Mouse (Mus musculus): Measurements from ENCODE around the gene Ctdspl. TPM values are rescaled to one million over a fixed set of nuclear protein-coding genes. Genes with fewer than 3 reads are reported as not detected.

Ctdspl gene
- polyA plus RNA-seq, 1 experiment from 2014 or later, result 11.7 TPM

DNA sequence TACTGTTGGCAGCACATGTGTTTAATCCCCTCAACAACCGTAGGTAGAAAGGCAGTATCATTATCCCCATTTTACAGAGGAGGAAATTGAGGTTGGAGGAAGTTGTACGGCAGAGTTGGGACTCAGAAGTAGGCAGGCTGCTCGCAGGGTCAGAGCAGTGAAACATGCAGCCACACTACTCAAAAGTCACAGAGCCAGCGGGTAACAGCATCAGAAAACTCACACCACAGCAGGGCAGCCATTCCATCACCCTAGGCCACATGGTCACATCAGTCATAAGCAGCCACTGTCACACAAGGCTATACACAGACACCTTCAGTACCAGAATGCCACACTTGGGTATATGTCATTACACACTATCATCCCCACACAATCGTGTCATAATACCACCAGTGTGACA lies 161.1 kb downstream of the Ctdspl start:
- 0 out of 2 replicates have a peak, but pooled peaks cover 9% of the 10 kb centered on the region for H3K27me3 ChIP-seq
- no peaks in the 10 kb centered on the region for H3K9me3 ChIP-seq (replicated peaks)
- no peak for ATAC-seq (ENCODE audit: low FRiP score)
- H3K4me2 ChIP-seq (replicated peaks), result no peak overlapping the region
- peaks cover 54% of the 10 kb centered on the region for H3K4me1 ChIP-seq
- no peak overlapping the region for H3K9ac ChIP-seq
- no peak overlapping the region for H3K4me3 ChIP-seq
- H3K27ac ChIP-seq, result no peak overlapping the region
- WGBS, result 90% methylated on average over 5 of the region's 5 CpGs
- H3K36me3 ChIP-seq, result 0 out of 2 replicates have a peak, but pooled peaks cover 3% of the 10 kb centered on the region

DNA sequence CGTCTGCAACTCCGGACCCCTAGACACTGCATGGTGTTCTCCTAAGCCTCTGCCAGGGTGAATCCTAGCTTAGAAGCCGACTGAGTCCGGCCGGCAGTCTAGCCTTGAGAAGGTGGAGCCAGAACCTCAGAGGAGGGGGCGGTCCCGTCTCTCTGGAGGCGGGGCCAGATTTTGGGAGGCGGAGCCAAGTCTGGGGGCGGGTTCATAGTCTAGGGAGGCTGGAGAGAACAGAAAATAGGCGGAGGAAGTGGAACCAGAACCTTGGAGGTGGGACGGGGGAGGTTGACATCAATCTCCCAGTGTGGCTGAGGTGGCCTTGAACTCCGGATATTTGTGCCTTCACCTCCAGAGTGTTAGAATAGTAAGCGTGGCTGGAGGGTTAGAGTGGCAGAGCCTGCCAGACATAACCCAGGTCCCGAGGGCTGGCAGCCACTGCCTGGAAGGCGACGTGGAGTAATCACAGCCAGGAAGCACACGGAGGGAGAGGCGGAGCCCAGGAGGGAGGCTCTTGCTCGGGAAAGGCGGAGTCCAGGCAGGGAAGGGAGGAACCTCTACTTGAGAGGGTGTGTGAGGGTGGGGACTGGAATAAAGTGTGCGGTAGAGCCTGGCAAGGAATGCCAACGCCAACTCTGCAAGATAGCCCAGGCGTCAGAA lies 162.0 kb downstream of the Ctdspl start:
- peaks cover 55% of the 10 kb centered on the region for H3K4me1 ChIP-seq
- H3K36me3 ChIP-seq, result 0 out of 2 replicates have a peak, but pooled peaks cover 3% of the 10 kb centered on the region
- no peak overlapping the region for H3K27ac ChIP-seq
- no peaks in the 10 kb centered on the region for H3K9me3 ChIP-seq (replicated peaks)
- peak; percentile 33; the same call in 1 of the 2 replicates for ATAC-seq (ENCODE audit: low FRiP score)
- peak overlapping the region; percentile 24 for H3K4me3 ChIP-seq
- H3K4me2 ChIP-seq (replicated peaks), result peak overlapping the region; percentile 47
- peaks cover 12% of the 10 kb centered on the region; the same call in 1 of the 2 replicates for H3K27me3 ChIP-seq
- peak overlapping the region; percentile 24; the same call in 1 of the 2 replicates for H3K9ac ChIP-seq
- WGBS, result 1% methylated on average over 24 of the region's 24 CpGs

DNA sequence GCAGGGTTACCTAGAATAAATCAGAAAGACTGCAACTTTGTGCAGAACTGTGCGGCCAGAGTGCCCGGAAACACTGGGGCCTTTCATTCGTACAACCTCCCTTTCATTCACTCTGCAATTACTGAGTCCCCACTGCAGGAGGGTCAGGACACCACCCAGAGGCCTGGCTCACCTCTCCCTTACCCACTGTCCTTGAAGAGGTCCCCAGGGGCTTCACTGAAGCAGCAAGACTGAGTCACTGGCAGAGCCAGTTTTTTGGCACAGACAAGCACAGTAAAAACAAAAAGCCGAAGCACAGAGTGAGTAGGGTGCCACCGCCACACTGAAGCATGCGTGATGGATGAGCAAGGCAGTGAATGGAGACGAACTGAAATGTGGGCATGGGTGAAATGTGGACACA lies 163.2 kb downstream of the Ctdspl start:
- Histone ChIP-seq H3K27me3 (peaks cover 22% of the 10 kb centered on the region; the same call in 1 of the 2 replicates), H3K36me3 (0 out of 2 replicates have a peak, but pooled peaks cover 2% of the 10 kb centered on the region), H3K9me3 (replicated peaks) (no peaks in the 10 kb centered on the region), H3K4me2 (replicated peaks) (no peak overlapping the region), H3K4me1 (peaks cover 66% of the 10 kb centered on the region), H3K4me3 (no peak overlapping the region), H3K27ac (peak overlapping the region; percentile 23; the same call in 1 of the 2 replicates), H3K9ac (no peak overlapping the region)
- ATAC-seq (ENCODE audit: low FRiP score), result no peak
- 44% methylated on average over 7 of the region's 7 CpGs for WGBS

DNA sequence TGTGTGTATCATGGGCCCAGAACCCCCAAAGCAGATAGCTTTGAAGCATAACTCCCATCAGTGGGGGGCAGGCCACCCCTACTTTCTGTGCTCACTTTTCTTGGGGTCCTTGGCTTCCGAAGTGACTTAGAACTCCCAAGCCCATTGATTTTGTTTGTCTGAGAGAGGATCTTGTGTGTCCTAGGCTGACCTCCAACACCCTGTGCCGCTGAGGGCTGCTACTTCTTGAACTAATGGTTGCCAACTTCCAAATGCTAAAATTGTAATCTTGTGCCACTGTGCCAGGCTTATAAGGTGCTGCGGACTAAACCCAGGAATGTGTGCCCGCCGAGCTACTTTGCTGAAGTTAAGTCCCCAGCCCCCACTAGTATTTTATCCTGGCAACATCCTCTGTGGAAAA lies 164.2 kb downstream of the Ctdspl start:
- ATAC-seq (ENCODE audit: low FRiP score), result no peak
- Histone ChIP-seq H3K27me3 (peaks cover 30% of the 10 kb centered on the region; the same call in 1 of the 2 replicates), H3K4me1 (peaks cover 62% of the 10 kb centered on the region), H3K36me3 (no peaks in the 10 kb centered on the region), H3K27ac (no peak overlapping the region), H3K4me2 (replicated peaks) (no peak overlapping the region), H3K4me3 (no peak overlapping the region), H3K9me3 (replicated peaks) (no peaks in the 10 kb centered on the region), H3K9ac (no peak overlapping the region)
- WGBS, result 89% methylated on average over 5 of the region's 5 CpGs

DNA sequence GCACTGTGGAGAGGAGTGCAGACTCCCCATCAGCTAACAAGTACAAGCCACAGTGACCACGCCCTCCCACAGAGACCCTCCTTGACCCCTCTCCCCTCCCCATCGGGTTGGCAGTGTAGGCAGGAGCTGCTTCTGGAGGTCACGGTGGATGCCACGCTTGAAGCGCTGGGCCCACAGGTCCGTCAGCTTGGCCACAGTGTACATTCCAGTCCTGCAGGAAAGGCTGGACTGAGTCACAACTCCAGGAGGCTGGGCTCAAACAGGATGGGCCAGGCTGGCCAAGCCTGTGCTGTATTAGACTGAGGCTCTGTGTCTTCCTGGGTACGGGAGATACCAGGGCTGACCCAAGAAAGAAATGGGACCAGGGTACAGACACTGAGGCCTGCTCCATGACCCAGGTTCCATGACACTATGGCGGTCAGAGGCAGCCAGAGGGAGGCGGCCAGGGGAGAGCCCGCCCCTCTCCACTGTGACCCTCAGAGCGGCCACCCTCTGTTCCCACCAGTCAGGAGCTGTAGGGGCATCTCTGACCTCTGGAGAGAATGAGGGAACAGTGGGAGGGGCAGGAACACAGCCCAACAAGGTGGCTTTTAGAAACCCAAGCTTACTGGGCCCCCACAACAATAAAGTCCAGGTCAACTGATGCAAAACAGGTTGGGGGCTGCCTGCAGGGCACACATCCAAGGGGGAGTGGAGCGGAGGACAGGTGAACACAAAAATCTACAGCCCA lies 165.5 kb downstream of the Ctdspl start:
- H3K27ac ChIP-seq, result no peak overlapping the region
- peak overlapping the region; percentile 69 for H3K9ac ChIP-seq
- 65% methylated on average over 12 of the region's 12 CpGs for WGBS
- H3K4me2 ChIP-seq (replicated peaks), result peak overlapping the region; percentile 81
- H3K4me1 ChIP-seq, result peaks cover 54% of the 10 kb centered on the region
- no peaks in the 10 kb centered on the region for H3K9me3 ChIP-seq (replicated peaks)
- H3K36me3 ChIP-seq, result no peaks in the 10 kb centered on the region
- H3K4me3 ChIP-seq, result peak overlapping the region; percentile 55
- H3K27me3 ChIP-seq, result peaks cover 33% of the 10 kb centered on the region; the same call in 1 of the 2 replicates
- ATAC-seq (ENCODE audit: low FRiP score), result no peak

DNA sequence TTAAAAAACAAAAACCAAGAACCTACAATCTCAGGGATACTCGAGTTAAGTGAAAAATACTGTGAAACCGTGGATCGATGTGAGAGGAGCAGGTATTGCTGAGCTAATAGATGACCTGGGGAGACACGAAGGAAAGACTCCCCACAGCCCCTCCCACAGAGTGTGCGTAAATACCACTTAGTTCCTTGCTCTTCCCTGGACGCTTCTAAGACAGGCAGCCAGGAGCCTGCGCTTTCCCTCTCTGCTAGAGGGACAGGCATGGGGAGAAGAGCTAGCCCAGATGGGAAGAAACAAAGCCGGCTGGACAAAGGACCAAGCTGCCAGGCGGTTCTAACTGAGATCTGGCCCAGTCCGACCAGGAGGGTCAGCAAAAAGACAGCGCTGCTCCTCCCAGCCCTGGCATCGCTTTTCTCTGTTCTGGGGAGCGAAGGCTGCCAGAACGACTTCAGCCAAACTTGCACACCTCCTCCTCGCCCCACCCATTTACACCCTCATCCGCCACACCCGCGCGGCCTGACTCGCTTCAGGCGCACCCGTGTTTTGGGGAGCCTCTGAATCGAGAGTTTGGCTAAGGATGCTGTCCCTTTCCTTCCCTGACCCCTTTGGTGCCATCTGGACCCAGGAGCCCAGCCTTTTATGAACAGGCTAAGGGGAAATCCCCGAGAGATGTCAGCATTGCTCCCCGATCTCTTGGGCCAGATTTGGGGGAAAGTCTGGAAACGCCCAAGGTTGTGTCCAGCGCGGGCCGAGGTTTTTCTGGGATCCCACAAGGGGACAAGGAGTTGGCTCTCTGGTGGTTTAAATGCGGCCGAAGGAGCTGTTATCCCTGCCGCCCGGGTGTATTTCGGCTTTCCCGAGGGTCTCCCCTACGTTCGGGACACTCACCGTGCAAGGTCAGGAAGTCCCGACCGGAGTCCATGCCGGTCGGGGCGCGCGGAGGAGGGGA lies 166.5 kb downstream of the Ctdspl start:
- 3% methylated on average over 45 of the region's 45 CpGs for WGBS
- no peak for ATAC-seq (ENCODE audit: low FRiP score)
- Histone ChIP-seq H3K4me1 (peaks cover 48% of the 10 kb centered on the region), H3K9ac (peak overlapping the region; percentile 69), H3K27me3 (peaks cover 33% of the 10 kb centered on the region; the same call in 1 of the 2 replicates), H3K27ac (peak overlapping the region; percentile 55; the same call in 1 of the 2 replicates), H3K4me3 (peak overlapping the region; percentile 55), H3K36me3 (no peaks in the 10 kb centered on the region), H3K4me2 (replicated peaks) (peak overlapping the region; percentile 81), H3K9me3 (replicated peaks) (no peaks in the 10 kb centered on the region)

Small RNAs within 50 kb of the gene (microRNA-seq; reads per million reads assigned to microRNA genes)
- gene Mir26a-1, result 6.0 reads per million, percentile 14 among the genes with 10 or more reads in this experiment

Other genes with a start within 250 kb of the Ctdspl start
- gene Vill, start 126.3 kb downstream of the Ctdspl start, polyA plus RNA-seq (2016; fragmentation: Nextera tagmentation; extraction: Ambion mirVana), result 13.8 and 14.9 TPM in 2 replicates
- 33.7 and 35.6 TPM in 2 replicates for gene Plcd1, start 167.0 kb downstream of the Ctdspl start, polyA plus RNA-seq (2016; fragmentation: Nextera tagmentation; extraction: Ambion mirVana)
- 1.4 and 1.9 TPM in 2 replicates for gene Dlec1, start 176.0 kb downstream of the Ctdspl start, polyA plus RNA-seq (2016; fragmentation: Nextera tagmentation; extraction: Ambion mirVana)
- 1.2 and 2.1 TPM in 2 replicates for gene Acaa1b, start 230.6 kb downstream of the Ctdspl start, polyA plus RNA-seq (2016; fragmentation: Nextera tagmentation; extraction: Ambion mirVana)
- not detected in 2 replicates for gene Gm47289, start 232.7 kb downstream of the Ctdspl start, polyA plus RNA-seq (2016; fragmentation: Nextera tagmentation; extraction: Ambion mirVana)

Data from hindbrain, embryonic 12.5 days (tissue).